Mouse (Mus musculus): Measurements from ENCODE around the gene Avp. TPM values are rescaled to one million over a fixed set of nuclear protein-coding genes. Genes with fewer than 3 reads are reported as not detected.
"Not testable (repeated sequence)": the region's sequence is repeated elsewhere in the genome, so short reads cannot be mapped to it uniquely, and the experiment has no call there.

Avp gene
- total RNA-seq, 2 experiments from 2014 or later, result not detected

- not testable (repeated sequence) for ATAC-seq (replicated peaks; ENCODE audit: low FRiP score, low TSS enrichment, poor library complexity, severe bottlenecking)
Measured at GRCm38 (mm10) chr2:130576564-130576963, 5.8 kb downstream of the Avp start.

DNA sequence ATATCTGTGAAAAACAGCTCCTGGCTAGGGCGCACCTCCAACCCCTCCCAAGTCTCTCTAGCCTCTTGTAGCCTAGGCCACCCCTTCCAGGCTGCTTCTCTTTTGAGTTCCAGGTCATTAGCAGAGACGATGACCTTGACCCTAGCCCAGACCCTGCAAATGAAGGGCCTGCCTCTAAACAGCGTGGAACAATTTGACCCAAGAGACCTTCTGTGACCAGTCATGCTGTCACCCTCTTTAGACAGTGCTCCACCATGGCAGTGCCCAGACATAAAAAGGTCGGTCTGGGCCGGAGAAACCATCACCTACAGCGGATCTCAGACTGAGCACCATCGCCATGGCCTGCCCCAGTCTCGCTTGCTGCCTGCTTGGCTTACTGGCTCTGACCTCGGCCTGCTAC lies 6.5 kb downstream of the Avp start, which contains the start of gene Oxt:
TSS of gene Oxt (plus strand) at position 301 of the 400 bp plus-strand sequence.
- ATAC-seq (replicated peaks; ENCODE audit: low FRiP score, low TSS enrichment, poor library complexity, severe bottlenecking), result no peak

DNA sequence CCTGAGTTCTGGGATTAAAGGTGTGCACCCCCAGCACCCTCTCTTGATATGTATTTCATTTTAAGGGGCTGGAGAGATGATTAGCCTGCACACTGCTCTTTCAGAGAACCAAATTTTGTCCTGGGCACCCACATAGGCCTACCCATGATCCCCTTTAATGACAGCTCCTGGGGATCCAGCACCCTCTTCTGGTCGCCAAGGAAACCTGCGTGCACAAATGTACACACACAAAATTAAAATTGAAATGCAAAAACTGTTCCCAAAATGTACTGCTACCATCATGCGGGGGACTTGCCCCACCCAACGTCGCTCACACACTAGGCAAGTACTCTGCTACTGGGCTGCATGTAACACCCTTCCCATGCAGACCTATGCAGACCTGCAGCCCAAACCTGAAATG lies 7.4 kb downstream of the Avp start:
- no peak for ATAC-seq (replicated peaks; ENCODE audit: low FRiP score, low TSS enrichment, poor library complexity, severe bottlenecking)

DNA sequence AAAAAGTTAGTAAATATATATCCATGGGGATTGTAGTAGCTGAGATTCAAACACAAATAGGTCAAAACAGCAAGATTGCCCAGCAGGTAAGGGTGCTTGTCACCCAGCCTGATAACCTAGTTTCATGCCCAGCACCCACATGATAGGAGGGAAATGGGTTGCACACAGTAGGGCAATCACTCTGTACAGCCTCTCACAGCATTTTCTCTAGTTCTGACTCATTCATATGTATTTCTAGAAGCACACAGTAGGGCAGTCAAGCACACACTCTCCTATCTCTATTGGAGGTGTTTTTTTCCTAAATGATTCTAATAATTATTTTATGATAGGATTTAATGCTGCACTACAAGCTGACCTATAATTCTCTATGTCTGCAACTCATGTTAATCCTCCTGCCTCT lies 12.4 kb downstream of the Avp start:
- no peak for ATAC-seq (replicated peaks; ENCODE audit: low FRiP score, low TSS enrichment, poor library complexity, severe bottlenecking)

DNA sequence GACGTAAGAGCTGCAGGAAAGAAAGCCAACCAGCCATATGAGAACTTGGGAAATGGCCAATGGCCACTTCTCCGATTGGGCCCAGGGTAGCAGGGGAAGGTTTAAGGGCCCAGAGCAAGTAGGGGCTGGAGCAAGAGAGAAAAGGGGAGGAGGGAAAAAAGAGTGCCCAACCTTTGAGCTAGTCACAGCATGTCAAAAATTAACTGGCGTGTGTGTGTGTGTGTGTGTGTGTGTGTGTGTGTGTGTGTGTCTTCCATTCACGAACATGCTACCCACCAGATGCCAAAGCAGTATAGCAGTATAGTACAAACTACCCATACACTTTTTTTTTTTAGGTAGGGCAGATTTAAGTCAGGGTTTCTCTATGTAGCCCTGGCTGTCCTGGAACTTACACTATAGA lies 13.4 kb downstream of the Avp start:
- ATAC-seq (replicated peaks; ENCODE audit: low FRiP score, low TSS enrichment, poor library complexity, severe bottlenecking), result no peak

- ATAC-seq (replicated peaks; ENCODE audit: low FRiP score, low TSS enrichment, poor library complexity, severe bottlenecking), result no peak
Measured at GRCm38 (mm10) chr2:130564983-130565382, 17.4 kb downstream of the Avp start.

DNA sequence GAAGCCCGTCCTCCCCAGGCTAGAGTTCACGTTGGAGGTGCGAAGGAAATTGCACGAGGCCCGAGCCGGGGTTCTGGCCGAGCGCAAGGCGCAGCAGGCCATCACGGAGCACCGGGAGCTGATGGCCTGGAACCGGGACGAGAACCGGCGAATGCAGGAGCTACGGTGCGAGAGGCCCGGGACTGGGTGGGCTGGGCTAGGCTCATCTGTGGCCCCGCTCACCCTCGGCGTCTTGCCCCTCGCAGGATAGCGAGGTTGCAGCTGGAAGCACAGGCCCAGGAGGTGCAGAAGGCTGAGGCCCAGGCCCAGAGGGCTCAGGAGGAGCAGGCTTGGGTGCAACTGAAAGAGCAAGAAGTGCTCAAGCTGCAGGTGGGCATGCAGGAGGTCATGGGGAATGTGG lies 18.3 kb downstream of the Avp start:
- ATAC-seq (replicated peaks; ENCODE audit: low FRiP score, low TSS enrichment, poor library complexity, severe bottlenecking), result 0 out of 2 replicates have a peak, but pooled peaks have one; percentile 0

- ATAC-seq (replicated peaks; ENCODE audit: low FRiP score, low TSS enrichment, poor library complexity, severe bottlenecking), result peak; percentile 97
Measured at GRCm38 (mm10) chr2:130563212-130564055, 18.9 kb downstream of the Avp start, which contains the start of gene Mrps26. Mrps26 (plus strand) TSS chr2:130563742.

GRCm38 (mm10) chr2:130558015-130558414 lies 24.3 kb downstream of the Avp start:
- ATAC-seq (replicated peaks; ENCODE audit: low FRiP score, low TSS enrichment, poor library complexity, severe bottlenecking), result no peak

GRCm38 (mm10) chr2:130557462-130557861 lies 24.9 kb downstream of the Avp start:
- ATAC-seq (replicated peaks; ENCODE audit: low FRiP score, low TSS enrichment, poor library complexity, severe bottlenecking), result no peak

- ATAC-seq (replicated peaks; ENCODE audit: low FRiP score, low TSS enrichment, poor library complexity, severe bottlenecking), result no peak
Measured at GRCm38 (mm10) chr2:130556292-130556691, 26.1 kb downstream of the Avp start.

GRCm38 (mm10) chr2:130554841-130555240 lies 27.5 kb downstream of the Avp start:
- ATAC-seq (replicated peaks; ENCODE audit: low FRiP score, low TSS enrichment, poor library complexity, severe bottlenecking), result no peak

DNA sequence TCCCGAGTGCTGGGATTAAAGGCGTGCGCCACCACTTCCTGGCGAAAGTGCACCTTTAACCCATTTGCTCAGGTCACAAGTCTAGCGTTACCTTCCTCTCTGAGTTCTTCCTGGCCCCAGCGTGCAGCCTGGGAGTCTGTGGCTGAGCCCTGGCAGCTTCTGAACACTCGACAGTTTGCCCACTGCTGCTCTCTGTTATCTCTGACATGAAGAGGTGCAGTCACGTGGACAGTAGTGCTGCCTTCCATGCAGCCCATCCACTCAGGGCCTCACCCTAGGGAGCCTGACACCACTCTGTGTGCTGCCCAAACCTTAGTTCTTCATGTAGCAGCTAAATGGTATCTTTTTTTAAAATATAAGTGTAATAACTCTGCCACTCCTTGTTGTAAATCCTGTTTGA lies 35.4 kb downstream of the Avp start:
- peak; percentile 94 for ATAC-seq (replicated peaks; ENCODE audit: low FRiP score, low TSS enrichment, poor library complexity, severe bottlenecking)

GRCm38 (mm10) chr2:130540266-130540665 lies 42.1 kb downstream of the Avp start:
- ATAC-seq (replicated peaks; ENCODE audit: low FRiP score, low TSS enrichment, poor library complexity, severe bottlenecking), result peak; percentile 17; the same call in 1 of the 2 replicates

DNA sequence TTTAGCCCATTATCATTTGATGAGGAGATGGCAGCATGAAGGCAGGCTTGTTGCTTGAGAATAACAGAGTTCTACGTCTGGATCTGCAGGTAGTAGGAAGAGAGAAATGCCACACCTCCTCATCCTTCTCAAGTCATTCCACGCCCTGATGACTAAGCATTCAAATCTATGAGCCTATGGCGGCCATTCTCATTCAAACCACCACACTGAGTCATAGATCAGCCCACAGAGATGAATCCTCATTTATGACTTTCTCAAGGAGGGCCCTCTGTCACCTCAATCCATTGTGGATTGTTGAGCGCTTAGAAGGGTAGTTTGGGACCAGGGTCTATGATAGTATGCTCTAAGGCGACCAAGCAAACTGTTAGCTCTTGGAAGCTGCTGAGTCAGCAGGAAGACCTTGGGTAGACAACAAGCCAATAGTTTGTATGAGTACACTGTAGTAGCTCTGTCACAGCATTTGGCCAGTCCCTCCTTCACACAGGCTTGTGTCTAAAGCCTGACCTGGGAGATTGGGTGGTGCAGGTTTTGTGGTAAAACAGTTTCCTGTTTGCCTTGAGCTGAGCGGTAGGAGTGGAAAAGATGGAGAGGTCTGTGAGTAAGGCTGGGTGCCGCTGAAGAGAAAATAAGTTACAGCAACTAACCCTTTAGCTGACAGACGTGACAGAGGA lies 43.3 kb downstream of the Avp start:
- peak; percentile 48 for ATAC-seq (replicated peaks; ENCODE audit: low FRiP score, low TSS enrichment, poor library complexity, severe bottlenecking)

DNA sequence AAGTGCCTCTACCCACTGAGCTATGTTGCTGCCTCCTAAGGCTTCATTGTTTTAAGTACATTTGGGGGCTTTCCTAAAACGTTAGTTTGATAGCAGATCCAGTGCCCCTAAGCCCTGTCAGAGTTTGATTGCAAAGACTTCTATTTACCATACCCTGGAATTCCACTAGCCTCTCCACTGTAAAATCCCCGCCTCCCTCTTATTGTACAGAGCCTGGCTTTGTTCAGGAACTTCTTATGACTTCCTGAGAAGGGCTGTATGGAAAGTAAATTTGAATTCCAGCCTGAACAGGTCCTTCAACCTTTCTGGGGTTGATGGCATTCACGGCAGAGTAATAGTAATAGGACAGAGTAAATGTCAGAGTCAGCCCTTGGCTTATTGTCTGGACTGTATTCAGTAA lies 45.5 kb downstream of the Avp start:
- ATAC-seq (replicated peaks; ENCODE audit: low FRiP score, low TSS enrichment, poor library complexity, severe bottlenecking), result no peak

DNA sequence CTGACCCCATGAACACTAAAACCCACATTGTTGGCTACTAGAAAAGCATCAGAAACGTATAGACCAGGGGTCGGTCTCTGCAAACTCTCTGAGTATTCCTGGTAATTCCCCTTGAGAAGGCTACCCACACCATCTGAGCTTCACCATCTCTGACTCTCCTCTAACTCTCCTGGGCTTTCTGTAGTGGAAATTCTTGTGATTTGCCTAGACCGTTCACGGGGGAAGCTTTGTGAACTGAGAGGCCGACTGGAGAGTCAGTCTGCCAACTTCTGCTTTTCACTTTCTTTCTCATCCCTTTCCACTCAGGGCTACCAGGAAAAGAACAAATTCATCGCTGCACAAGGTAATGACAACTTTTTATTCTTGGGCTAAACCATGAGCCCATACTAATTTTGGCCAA lies 47.3 kb downstream of the Avp start:
- no peak for ATAC-seq (replicated peaks; ENCODE audit: low FRiP score, low TSS enrichment, poor library complexity, severe bottlenecking)

GRCm38 (mm10) chr2:130532201-130532600 lies 50.2 kb downstream of the Avp start:
- ATAC-seq (replicated peaks; ENCODE audit: low FRiP score, low TSS enrichment, poor library complexity, severe bottlenecking), result no peak

All from megakaryocyte-erythroid progenitor cell, adult 5-6 weeks (primary cell).